ENCODE assay signal across 11 mouse cellular contexts in the genomic region with DNA sequence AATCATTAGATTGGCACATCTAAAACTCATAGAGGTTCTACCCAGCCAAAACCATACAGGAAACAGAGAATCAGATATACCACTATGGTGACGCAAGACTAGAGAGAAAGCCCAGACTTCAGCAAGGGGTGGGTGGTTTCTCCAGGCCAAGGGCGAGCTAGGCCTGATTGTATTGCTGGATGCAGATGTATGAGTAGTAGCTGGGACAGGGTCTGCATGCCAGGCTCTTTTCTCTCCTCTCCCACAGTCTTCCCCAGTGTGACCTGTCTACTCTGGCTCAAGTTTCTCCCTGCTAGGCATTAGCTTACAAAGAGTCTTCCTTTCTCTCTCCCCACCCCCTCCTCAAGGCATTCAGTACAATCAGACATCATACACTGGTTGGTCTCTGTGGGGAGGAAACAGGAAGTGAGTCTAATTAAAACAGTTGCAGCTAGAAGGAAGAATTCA.
DNase-seq lines count a peak whose midpoint lies in the region; TF ChIP-seq lines count a peak whose summit lies in the region.
"Had no signal": no experiment of that assay in that cellular context is flagged by ENCODE, and none has a peak within 500 bp of the region (broad histone marks: within the 10 kb centered on the region; RNA-seq: fewer than 3 reads in every experiment).

No protein-coding gene starts in this region.

- TF ChIP-seq CTCF in bone marrow, adult 2 months (IDR thresholded peaks at IDR 0.05; ENCODE audit: control insufficient read depth, insufficient read depth, low read length) = no peak

- peaks cover 16% of the 10 kb centered on the region for H3K4me1 ChIP-seq in heart, embryonic 10.5 days
- H3K4me1 ChIP-seq in bone marrow, adult 2 months (ENCODE audit: control insufficient read depth, insufficient read depth, low read length) = peaks cover 8% of the 10 kb centered on the region
- H3K4me1 ChIP-seq in limb, embryonic 10.5 days = peaks cover 12% of the 10 kb centered on the region

- DNase-seq in heart, embryonic 10.5 days (ENCODE audit: low spot score) = peak; percentile 42
- DNase-seq in heart, adult 18-20 months = no peak
- peak; percentile 93 for DNase-seq in 416B (ENCODE audit: low read depth)
- no peak for DNase-seq in limb, embryonic 10.5 days (ENCODE audit: low spot score)
- no peak for DNase-seq in right cerebral cortex, postnatal 4 days
- DNase-seq in cerebellum, adult 11 months = no peak
- DNase-seq in layer of hippocampus, adult 8-10 months (ENCODE audit: low spot score in 2 of 2) = no peak
- DNase-seq: kidney, adult 8-10 months; liver; right cerebral cortex, postnatal 25 days had no signal

- 0 out of 2 replicates have a peak overlapping the region, but pooled peaks have one; percentile 10 for H3K27ac ChIP-seq in heart, embryonic 10.5 days
- 0 out of 2 replicates have a peak overlapping the region, but pooled peaks have one; percentile 9 for H3K27ac ChIP-seq in bone marrow, adult 2 months (ENCODE audit: control insufficient read depth, insufficient read depth, low read depth, low read length, poor library complexity)
- H3K27ac ChIP-seq in limb, embryonic 10.5 days = peak overlapping the region; percentile 48; the same call in 1 of the 2 replicates

- H3K9me3 ChIP-seq in heart, embryonic 10.5 days = no peaks in the 10 kb centered on the region
- H3K9me3 ChIP-seq in limb, embryonic 10.5 days (replicated peaks) = no peaks in the 10 kb centered on the region

- H3K4me3 ChIP-seq in heart, embryonic 10.5 days = no peak overlapping the region
- H3K4me3 ChIP-seq in bone marrow, adult 2 months (replicated peaks; ENCODE audit: control insufficient read depth, low read depth, low read length) = no peak overlapping the region
- H3K4me3 ChIP-seq in limb, embryonic 10.5 days = no peak overlapping the region

- TF ChIP-seq POLR2A in bone marrow, adult 2 months (IDR thresholded peaks at IDR 0.05; ENCODE audit: borderline replicate concordance, control insufficient read depth, low read depth, low read length) = no peak

- no peaks in the 10 kb centered on the region for H3K36me3 ChIP-seq in heart, embryonic 10.5 days
- H3K36me3 ChIP-seq in limb, embryonic 10.5 days = no peaks in the 10 kb centered on the region

- 0 out of 2 replicates have a peak, but pooled peaks cover under 1% of the 10 kb centered on the region for H3K27me3 ChIP-seq in heart, embryonic 10.5 days (ENCODE audit: insufficient read depth, poor library complexity, severe bottlenecking)
- H3K27me3 ChIP-seq in limb, embryonic 10.5 days (ENCODE audit: low read depth, poor library complexity, severe bottlenecking) = no peaks in the 10 kb centered on the region

- WGBS in heart, embryonic 10.5 days = 73% methylated on average over 2 of the region's 2 CpGs
- WGBS in bone marrow, adult 2 months = 2% methylated on average over 2 of the region's 2 CpGs
- WGBS in limb, embryonic 10.5 days = 84% methylated on average over 2 of the region's 2 CpGs

Comparison
In these comparisons a context has a peak if more than half of its experiments do, and no peak if none do; other contexts are left out.
1. DNase-seq: peak in heart, embryonic 10.5 days (single experiment) and 416B (single experiment); none in heart, adult 18-20 months (0 of 2), limb, embryonic 10.5 days (single experiment), right cerebral cortex, postnatal 4 days (single experiment), cerebellum, adult 11 months (single experiment) and layer of hippocampus, adult 8-10 months (0 of 2).
2. Peak in every context shown above with its lines, with median percentiles within 50 percentile points of each other: H3K27ac ChIP-seq.